Mouse (Mus musculus) heart, adult 10 weeks (tissue): ENCODE results near the gene Lamp5. TPM values are rescaled to one million over a fixed set of nuclear protein-coding genes. Genes with fewer than 3 reads are reported as not detected.

Experiments used
- polyA plus RNA-seq: library from polyadenylated mRNA; stranded (reverse); fragments of 350-450 nt; fragmentation: Illumina TruSeq; extraction: RNeasy Lipid Tissue Mini Kit (QIAGEN cat#74804); gene quantifications from one replicate; pipeline ENCODE4 v1.2.3, GENCODE M21; 2014; ENCODE audit warnings: low read depth, low replicate concordance

The Lamp5 gene
- not detected for polyA plus RNA-seq

DNA sequence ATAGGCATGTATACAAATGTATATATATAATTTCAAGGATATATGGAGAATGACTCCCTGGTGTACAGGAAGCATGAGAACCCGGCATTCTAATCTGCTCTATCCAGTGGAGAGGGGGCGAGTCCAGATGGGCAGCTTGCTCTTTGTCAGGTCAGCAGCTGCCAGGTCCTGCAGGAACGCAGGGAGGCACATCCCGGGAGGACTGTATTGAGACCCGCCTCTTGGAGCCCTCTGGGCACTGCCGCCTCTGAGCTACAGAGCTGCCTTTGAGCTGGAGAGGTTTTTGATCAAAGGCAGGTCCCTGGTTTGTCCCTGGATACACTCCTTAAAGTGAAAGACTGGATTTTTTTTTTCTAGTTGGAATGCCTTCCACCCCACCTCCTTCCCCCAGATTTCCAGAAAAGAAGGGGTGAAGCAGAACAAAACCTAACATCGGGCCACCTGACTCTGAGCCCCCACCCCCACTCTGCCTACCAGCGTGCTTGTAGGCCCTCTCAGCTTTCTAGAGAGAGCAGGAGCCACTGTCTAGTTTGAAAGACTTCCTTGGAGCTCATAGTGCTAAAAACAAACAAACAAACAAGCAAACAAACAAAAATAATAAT, at the start of gene Lamp5:
Lamp5 (plus strand) TSS at position 552 of the 602 bp plus-strand sequence.

